Mouse (Mus musculus) liver, embryonic 14.5 days (tissue): ENCODE results near the gene Pccb.

Experiments used
- CTCF ChIP-seq: IDR thresholded peaks from 2 replicates; pipeline ENCODE4 v1.5.1; 2016; ENCODE audit warnings: antibody characterized with exemption, low read depth, control low read depth
- EP300 ChIP-seq: IDR thresholded peaks from 2 replicates; pipeline ENCODE4 v1.6.1; 2016; ENCODE audit warnings: antibody characterized with exemption, low read depth

DNA sequence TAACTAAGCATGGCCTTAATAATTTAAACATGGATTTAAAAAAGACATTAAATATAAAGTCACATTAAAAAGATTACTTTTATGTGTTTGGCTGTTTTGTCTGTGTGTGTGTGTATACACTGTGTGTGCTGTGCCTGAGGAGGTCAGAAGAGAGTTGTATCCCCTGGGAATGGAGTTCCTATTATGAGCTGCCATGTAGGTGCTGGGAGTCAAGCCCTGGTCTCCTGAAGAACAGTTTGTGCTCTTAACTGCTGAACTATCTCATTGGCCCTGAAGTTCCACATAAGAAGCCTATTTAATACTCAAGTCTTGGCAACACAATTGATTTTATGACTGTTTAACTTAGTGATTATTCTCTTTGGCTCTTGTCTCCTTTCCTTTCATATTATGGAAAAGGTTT is 42.8 kb upstream of the Pccb start:
- TF ChIP-seq EP300 (no peak), CTCF (no peak)
